In the genomic region with DNA sequence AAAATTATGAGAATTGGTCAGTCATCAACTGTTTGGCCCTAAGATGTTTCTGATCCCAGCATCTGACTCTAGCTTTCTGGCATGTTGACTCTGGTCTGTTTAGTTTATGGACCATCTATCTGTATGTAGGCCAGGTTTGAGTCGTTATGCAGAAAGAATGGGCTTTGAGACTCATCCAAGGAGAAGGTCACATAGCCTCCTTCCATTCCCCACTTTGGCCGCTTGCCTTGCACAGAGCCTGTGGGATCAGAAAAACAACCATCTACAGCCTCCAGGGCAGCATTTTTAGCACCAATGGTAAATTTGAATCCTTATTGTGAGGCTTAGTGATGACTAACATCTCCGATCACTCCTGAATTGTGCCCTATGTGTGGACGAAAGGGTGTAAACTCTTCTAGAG, we compare ENCODE assay signal across 29 mouse cellular contexts.
DNase-seq lines count a peak whose midpoint lies in the region; ATAC-seq and TF ChIP-seq lines count a peak whose summit lies in the region.
"Had no signal": no experiment of that assay in that cellular context is flagged by ENCODE, and none has a peak within 500 bp of the region (broad histone marks: within the 10 kb centered on the region; RNA-seq: fewer than 3 reads in every experiment).

No protein-coding gene starts in this region.

- no peak overlapping the region for H3K27ac ChIP-seq in heart, embryonic 11.5 days (ENCODE audit: low read depth, low read length)
- no peak overlapping the region for H3K27ac ChIP-seq in intestine, postnatal 0 days (ENCODE audit: low read depth, low read length)
- H3K27ac ChIP-seq: embryonic facial prominence, embryonic 13.5 days; forebrain, embryonic 10.5 days; forebrain, embryonic 15.5 days; heart, adult 2 months; heart, embryonic 13.5 days; hindbrain, postnatal 0 days; intestine, embryonic 15.5 days; limb, embryonic 10.5 days; limb, embryonic 15.5 days; liver, embryonic 13.5 days; midbrain, embryonic 10.5 days; midbrain, embryonic 15.5 days; neural tube, embryonic 15.5 days had no signal

- no peak overlapping the region for H3K4me3 ChIP-seq in heart, embryonic 11.5 days (ENCODE audit: low read depth, low read length)
- H3K4me3 ChIP-seq in lung, adult 2 months (replicated peaks; ENCODE audit: extremely low read depth, low read depth, low read length), result no peak overlapping the region
- H3K4me3 ChIP-seq in intestine, postnatal 0 days (ENCODE audit: low read depth, low read length), result no peak overlapping the region
- H3K4me3 ChIP-seq: embryonic facial prominence, embryonic 13.5 days; forebrain, embryonic 10.5 days; forebrain, embryonic 15.5 days; heart, adult 2 months; heart, embryonic 13.5 days; intestine, embryonic 15.5 days; limb, embryonic 10.5 days; limb, embryonic 15.5 days; liver, embryonic 13.5 days; midbrain, embryonic 10.5 days; midbrain, embryonic 15.5 days; neural tube, embryonic 15.5 days had no signal

- H3K36me3 ChIP-seq in heart, embryonic 11.5 days (ENCODE audit: control insufficient read depth, insufficient read depth, low read length), result no peaks in the 10 kb centered on the region
- no peaks in the 10 kb centered on the region for H3K36me3 ChIP-seq in intestine, postnatal 0 days (ENCODE audit: control insufficient read depth, insufficient read depth)
- H3K36me3 ChIP-seq: embryonic facial prominence, embryonic 13.5 days; forebrain, embryonic 10.5 days; forebrain, embryonic 15.5 days; heart, embryonic 13.5 days; intestine, embryonic 15.5 days; limb, embryonic 10.5 days; limb, embryonic 15.5 days; liver, embryonic 13.5 days; midbrain, embryonic 10.5 days; midbrain, embryonic 15.5 days; neural tube, embryonic 15.5 days had no signal

- no peaks in the 10 kb centered on the region for H3K27me3 ChIP-seq in heart, embryonic 11.5 days (ENCODE audit: control insufficient read depth, insufficient read depth, low read length)
- no peaks in the 10 kb centered on the region for H3K27me3 ChIP-seq in intestine, postnatal 0 days (replicated peaks; ENCODE audit: control insufficient read depth, insufficient read depth, low read length)
- H3K27me3 ChIP-seq: CH12.LX; embryonic facial prominence, embryonic 13.5 days; forebrain, embryonic 15.5 days; heart, embryonic 13.5 days; intestine, embryonic 15.5 days; limb, embryonic 15.5 days; liver, embryonic 13.5 days; midbrain, embryonic 15.5 days; neural tube, embryonic 15.5 days had no signal

- no peak for TF ChIP-seq CTCF in lung, adult 2 months (IDR thresholded peaks at IDR 0.05; ENCODE audit: insufficient read depth, low read length)
- no peak for TF ChIP-seq CTCF in intestine, postnatal 0 days (IDR thresholded peaks at IDR 0.05; ENCODE audit: low read depth)

- 84% methylated on average over 4 of the region's 4 CpGs for WGBS in heart, embryonic 11.5 days (ENCODE audit: insufficient replicate concordance)
- 87% methylated on average over 4 of the region's 4 CpGs for WGBS in lung, adult 2 months
- WGBS in intestine, postnatal 0 days, result 82% methylated on average over 4 of the region's 4 CpGs

- DNase-seq in cerebellum, postnatal 10 days, result peak; percentile 37 to 48
- no peak for DNase-seq in cerebellum, postnatal 4 days (ENCODE audit: low spot score in 2 of 2)
- DNase-seq in heart, postnatal 4 days, result peak; percentile 15
- DNase-seq in lung, postnatal 14 days, result peak; percentile 20
- DNase-seq in lung, adult 2 months, result no peak
- DNase-seq in NIH3T3 (ENCODE audit: low read depth), result peak; percentile 54
- DNase-seq: adrenal gland, adult 8-10 months; cerebellum, adult 2 months; kidney, adult 9 months; layer of hippocampus, adult 9-11 months; liver, embryonic 13.5 days; lung, embryonic 14.5 days; retina, postnatal 1 day; right cerebral cortex, postnatal 14 days had no signal

- H3K4me2 ChIP-seq in heart, embryonic 11.5 days, result no peak overlapping the region
- H3K4me2 ChIP-seq in intestine, postnatal 0 days (replicated peaks; ENCODE audit: low read depth), result no peak overlapping the region
- H3K4me2 ChIP-seq: embryonic facial prominence, embryonic 13.5 days; forebrain, embryonic 15.5 days; heart, embryonic 13.5 days; intestine, embryonic 15.5 days; limb, embryonic 15.5 days; liver, embryonic 13.5 days; lung, embryonic 14.5 days; midbrain, embryonic 15.5 days; neural tube, embryonic 15.5 days had no signal

- no peaks in the 10 kb centered on the region for H3K4me1 ChIP-seq in heart, embryonic 11.5 days (ENCODE audit: control insufficient read depth, insufficient read depth, low read length)
- no peaks in the 10 kb centered on the region for H3K4me1 ChIP-seq in lung, adult 2 months (ENCODE audit: control insufficient read depth, insufficient read depth, low read length)
- H3K4me1 ChIP-seq in intestine, postnatal 0 days (replicated peaks; ENCODE audit: control insufficient read depth, insufficient read depth, low read length), result no peaks in the 10 kb centered on the region
- H3K4me1 ChIP-seq: embryonic facial prominence, embryonic 13.5 days; heart, embryonic 13.5 days; intestine, embryonic 15.5 days; limb, embryonic 15.5 days; liver, embryonic 13.5 days; neural tube, embryonic 15.5 days had no signal

- ATAC-seq in heart, embryonic 11.5 days (replicated peaks; ENCODE audit: insufficient number of reproducible peaks, low FRiP score, low TSS enrichment), result no peak
- ATAC-seq in intestine, postnatal 0 days, result no peak
- ATAC-seq: forebrain, embryonic 15.5 days; hindbrain, postnatal 0 days; intestine, embryonic 15.5 days; midbrain, embryonic 15.5 days had no signal

- TF ChIP-seq POLR2A in lung, adult 2 months (IDR thresholded peaks at IDR 0.05; ENCODE audit: borderline replicate concordance, extremely low read depth, low read depth, low read length), result no peak

- no peaks in the 10 kb centered on the region for H3K9me3 ChIP-seq in heart, embryonic 11.5 days (replicated peaks; ENCODE audit: control insufficient read depth, low read length)
- H3K9me3 ChIP-seq in intestine, postnatal 0 days (ENCODE audit: control insufficient read depth), result no peaks in the 10 kb centered on the region
- H3K9me3 ChIP-seq: embryonic facial prominence, embryonic 13.5 days; forebrain, embryonic 10.5 days; forebrain, embryonic 15.5 days; heart, embryonic 13.5 days; intestine, embryonic 15.5 days; limb, embryonic 10.5 days; limb, embryonic 15.5 days; liver, embryonic 13.5 days; midbrain, embryonic 10.5 days; midbrain, embryonic 15.5 days; neural tube, embryonic 15.5 days had no signal

- no peak overlapping the region for H3K9ac ChIP-seq in heart, embryonic 11.5 days (ENCODE audit: low read depth, low read length)
- H3K9ac ChIP-seq in intestine, postnatal 0 days (ENCODE audit: low read depth, low read length), result no peak overlapping the region
- H3K9ac ChIP-seq: embryonic facial prominence, embryonic 13.5 days; forebrain, embryonic 15.5 days; heart, embryonic 13.5 days; intestine, embryonic 15.5 days; limb, embryonic 15.5 days; liver, embryonic 13.5 days; lung, embryonic 14.5 days; midbrain, embryonic 15.5 days; neural tube, embryonic 15.5 days had no signal

Comparison
In these comparisons a context has a peak if more than half of its experiments do, and no peak if none do; other contexts are left out.
1. DNase-seq: peak in cerebellum, postnatal 10 days (2 of 2), heart, postnatal 4 days (single experiment), lung, postnatal 14 days (single experiment) and NIH3T3 (single experiment); none in cerebellum, postnatal 4 days (0 of 2) and lung, adult 2 months (single experiment).